Mouse (Mus musculus): ENCODE results near the gene Stard7. TPM values are rescaled to one million over a fixed set of nuclear protein-coding genes. Genes with fewer than 3 reads are reported as not detected.

Stard7 gene
- polyA plus RNA-seq (2012; rRNA removed), result 31.9 and 35.9 TPM in 2 replicates

DNA sequence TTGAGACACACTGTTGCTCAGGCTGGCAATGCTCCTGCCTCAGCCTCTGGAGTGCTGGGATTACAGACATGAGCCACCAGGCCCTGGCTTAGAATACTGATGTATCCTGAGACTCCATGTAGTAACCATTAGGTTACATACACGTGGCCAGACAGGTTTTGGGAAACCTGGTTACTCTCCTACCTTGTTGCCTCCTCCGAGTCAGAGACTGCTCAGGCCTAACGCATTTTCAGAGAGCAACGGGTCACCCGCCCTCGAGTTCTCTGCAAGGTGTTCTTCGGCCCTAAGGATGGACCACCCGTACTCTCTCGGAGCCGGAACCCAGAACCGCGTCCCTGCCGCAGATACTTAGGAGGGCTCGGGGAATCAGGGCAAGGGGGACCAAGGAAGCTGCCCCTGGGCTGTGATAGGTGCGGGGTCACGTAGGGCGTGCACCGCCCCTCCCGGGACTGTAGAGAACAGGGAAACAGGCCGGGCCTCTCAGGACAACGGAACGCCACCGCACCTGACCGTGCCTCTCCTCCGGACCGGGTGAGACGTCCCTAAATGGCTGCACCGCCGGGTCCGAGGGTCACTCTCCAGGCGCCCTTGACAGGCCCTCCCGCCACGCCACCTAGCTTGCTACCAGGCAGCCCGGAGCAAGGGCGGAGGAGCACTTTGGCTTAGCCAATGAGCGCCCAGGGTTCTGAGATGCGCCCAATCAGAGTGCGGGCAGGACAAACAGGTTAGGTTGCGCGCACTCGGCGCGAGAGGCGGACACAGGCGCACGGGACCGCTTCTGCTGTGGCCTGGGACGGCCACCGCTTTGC lies at the start of gene Stard7:
Stard7 (plus strand) TSS at position 728 of the 809 bp plus-strand sequence.

GRCm38 (mm10) chr2:127247592-127248333 lies 22.3 kb upstream of the Stard7 start, which contains the start of the genes Ciao1 and Tmem127:
TSS of gene Ciao1 (minus strand) at chr2:127247816.
TSS of gene Tmem127 (plus strand) at chr2:127247908.

DNA sequence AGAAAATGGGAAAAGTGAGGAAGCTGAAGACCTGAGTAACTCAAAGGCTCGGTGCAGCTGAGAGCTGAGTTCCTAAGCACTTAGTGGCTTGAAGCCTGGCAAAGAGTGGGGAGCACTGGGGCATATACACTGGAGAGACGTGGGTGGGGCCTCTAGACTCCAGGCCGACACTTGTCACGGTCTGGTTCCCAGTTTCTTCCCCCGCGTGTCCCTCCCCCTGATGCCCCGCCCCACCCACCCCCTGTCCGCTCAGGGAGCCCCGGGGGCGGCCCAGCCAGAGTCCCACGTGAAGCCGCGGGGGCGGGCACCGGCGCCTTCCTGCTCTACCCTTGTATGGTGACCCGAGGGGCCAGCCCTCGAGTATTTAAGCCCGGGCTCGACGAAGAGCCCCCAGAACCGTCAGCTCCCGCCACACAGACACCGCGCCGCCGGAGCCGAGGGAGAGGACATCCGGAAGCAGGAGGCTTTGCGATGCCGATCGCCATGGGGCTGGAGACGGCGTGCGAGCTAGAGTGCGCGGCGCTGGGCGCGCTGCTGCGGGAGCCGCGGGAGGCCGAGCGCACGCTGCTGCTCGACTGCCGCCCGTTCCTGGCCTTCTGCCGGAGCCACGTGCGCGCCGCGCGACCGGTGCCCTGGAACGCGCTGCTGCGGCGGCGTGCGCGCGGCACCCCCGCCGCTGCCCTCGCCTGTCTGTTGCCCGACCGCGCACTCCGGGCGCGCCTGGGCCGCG lies 65.9 kb downstream of the Stard7 start, which contains the start of gene Dusp2:
Dusp2 (plus strand) TSS at position 393 of the 730 bp plus-strand sequence.

GRCm38 (mm10) chr2:127338416-127338815 lies 68.4 kb downstream of the Stard7 start, which contains the start of gene Astl:
TSS of gene Astl (plus strand) at chr2:127338639.

Other genes with a start within 250 kb of the Stard7 start
- gene Blvra, start 199.6 kb upstream of the Stard7 start, polyA plus RNA-seq (2012; rRNA removed), result 20.5 and 22.3 TPM in 2 replicates
- gene Ncaph, start 136.3 kb upstream of the Stard7 start, polyA plus RNA-seq (2012; rRNA removed), result 16.4 and 18.2 TPM in 2 replicates
- gene Itpripl1, start 126.8 kb upstream of the Stard7 start, polyA plus RNA-seq (2012; rRNA removed), result 5.6 and 5.8 TPM in 2 replicates
- gene 1810024B03Rik, start 61.9 kb upstream of the Stard7 start, polyA plus RNA-seq (2012; rRNA removed), result 0.61 and 0.70 TPM in 2 replicates
- 20.5 and 21.5 TPM in 2 replicates for gene Snrnp200, start 61.8 kb upstream of the Stard7 start, polyA plus RNA-seq (2012; rRNA removed)
- gene Ciao1, start 22.4 kb upstream of the Stard7 start, polyA plus RNA-seq (2012; rRNA removed), result 32.3 and 35.5 TPM in 2 replicates
- gene Tmem127, start 22.3 kb upstream of the Stard7 start, polyA plus RNA-seq (2012; rRNA removed), result 9.6 and 9.9 TPM in 2 replicates
- 3.8 and 4.8 TPM in 2 replicates for gene Dusp2, start 65.9 kb downstream of the Stard7 start, polyA plus RNA-seq (2012; rRNA removed)
- not detected in 2 replicates for gene Astl, start 68.4 kb downstream of the Stard7 start, polyA plus RNA-seq (2012; rRNA removed)
- 3.1 and 3.7 TPM in 2 replicates for gene Adra2b, start 93.0 kb downstream of the Stard7 start, polyA plus RNA-seq (2012; rRNA removed)
- 0.60 and 0.61 TPM in 2 replicates for gene Gpat2, start 155.0 kb downstream of the Stard7 start, polyA plus RNA-seq (2012; rRNA removed)
- 9.2 and 9.7 TPM in 2 replicates for gene Fahd2a, start 174.3 kb downstream of the Stard7 start, polyA plus RNA-seq (2012; rRNA removed)